Mouse (Mus musculus) cortical plate, adult 2 months (tissue): ENCODE measurements at regions not wholly inside any gene's neighbourhood (a gene's known extent, or its start where the extent isn't known, plus 50 kb on each side); places are given as distances from the start of the nearest gene placed in this dataset.

Experiments used
- H3K27ac ChIP-seq: fragments of 200-500 bp; 2 replicates; pipeline ENCODE4 v1.5.1; 2012; ENCODE audit warnings: low read length, control low read depth, inconsistent platforms; ENCODE audit not compliant: insufficient read depth
- H3K4me1 ChIP-seq: fragments of 200-500 bp; 2 replicates; pipeline ENCODE4 v1.6.1; 2011; ENCODE audit warnings: low read length; ENCODE audit not compliant: control insufficient read depth, insufficient read depth
- H3K4me3 ChIP-seq: fragments of 200-500 bp; 2 replicates; pipeline ENCODE4 v1.5.1; 2011; ENCODE audit warnings: mild to moderate bottlenecking, low read length, control low read depth; ENCODE audit not compliant: insufficient read depth
- CTCF ChIP-seq: fragments of 200-500 bp; IDR thresholded peaks from 2 replicates; pipeline ENCODE4 v1.5.1; 2011; ENCODE audit warnings: mild to moderate bottlenecking, control low read depth, low read length; ENCODE audit not compliant: insufficient read depth; ENCODE audit errors: extremely low read depth
- POLR2A ChIP-seq: fragments of 200-500 bp; IDR thresholded peaks from 2 replicates; pipeline ENCODE4 v1.6.1; 2011; ENCODE audit warnings: mild to moderate bottlenecking, low read length, control low read depth; ENCODE audit not compliant: insufficient read depth; ENCODE audit errors: extremely low read depth

- no peak overlapping the region for H3K4me3 ChIP-seq
- no peaks in the 10 kb centered on the region for H3K4me1 ChIP-seq
- TF ChIP-seq POLR2A, result no peak
- TF ChIP-seq CTCF, result no peak
- H3K27ac ChIP-seq, result no peak overlapping the region
Measured at GRCm38 (mm10) chr7:137522450-137522849, 85.0 kb downstream of the Glrx3 start.

GRCm38 (mm10) chr7:137533476-137533875 lies 96.1 kb downstream of the Glrx3 start:
- no peak overlapping the region for H3K27ac ChIP-seq
- H3K4me3 ChIP-seq, result no peak overlapping the region
- TF ChIP-seq POLR2A (no peak), CTCF (no peak)

GRCm38 (mm10) chr7:137549991-137550390 lies 112.6 kb downstream of the Glrx3 start:
- Histone ChIP-seq H3K27ac (no peak overlapping the region), H3K4me1 (no peaks in the 10 kb centered on the region; the same call in 1 of the 2 replicates), H3K4me3 (no peak overlapping the region)
- TF ChIP-seq POLR2A, result no peak
- TF ChIP-seq CTCF, result no peak

More at GRCm38 (mm10) chr7:137533476-137533875, 96.1 kb downstream of the Glrx3 start:
- no peaks in the 10 kb centered on the region for H3K4me1 ChIP-seq

- no peak for TF ChIP-seq POLR2A
- no peak for TF ChIP-seq CTCF
- H3K4me1 ChIP-seq, result no peaks in the 10 kb centered on the region; the same call in 1 of the 2 replicates
- no peak overlapping the region for H3K27ac ChIP-seq
- no peak overlapping the region for H3K4me3 ChIP-seq
Measured at GRCm38 (mm10) chr7:137552551-137553198, 115.3 kb downstream of the Glrx3 start.

GRCm38 (mm10) chr7:137555481-137555880 lies 118.1 kb downstream of the Glrx3 start:
- Histone ChIP-seq H3K27ac (no peak overlapping the region), H3K4me3 (no peak overlapping the region), H3K4me1 (no peaks in the 10 kb centered on the region; the same call in 1 of the 2 replicates)
- TF ChIP-seq POLR2A, result no peak
- TF ChIP-seq CTCF, result no peak

- H3K27ac ChIP-seq, result no peak overlapping the region
- TF ChIP-seq CTCF (no peak), POLR2A (no peak)
- no peaks in the 10 kb centered on the region; the same call in 1 of the 2 replicates for H3K4me1 ChIP-seq
- H3K4me3 ChIP-seq, result no peak overlapping the region
Measured at GRCm38 (mm10) chr7:137557439-137557838, 120.0 kb downstream of the Glrx3 start.

- H3K4me1 ChIP-seq, result no peaks in the 10 kb centered on the region; the same call in 1 of the 2 replicates
- H3K27ac ChIP-seq, result no peak overlapping the region
- TF ChIP-seq CTCF (no peak), POLR2A (no peak)
- no peak overlapping the region for H3K4me3 ChIP-seq
Measured at GRCm38 (mm10) chr7:137558871-137559270, 121.5 kb downstream of the Glrx3 start.

- H3K27ac ChIP-seq, result no peak overlapping the region
- no peak overlapping the region for H3K4me3 ChIP-seq
- TF ChIP-seq CTCF, result no peak
- no peaks in the 10 kb centered on the region for H3K4me1 ChIP-seq
Measured at GRCm38 (mm10) chr7:137570199-137570598, 132.8 kb downstream of the Glrx3 start.

GRCm38 (mm10) chr7:137575491-137575890 lies 138.1 kb downstream of the Glrx3 start:
- H3K27ac ChIP-seq, result no peak overlapping the region
- H3K4me3 ChIP-seq, result no peak overlapping the region
- no peaks in the 10 kb centered on the region for H3K4me1 ChIP-seq
- TF ChIP-seq CTCF (no peak), POLR2A (no peak)

GRCm38 (mm10) chr7:137576251-137576650 lies 138.8 kb downstream of the Glrx3 start:
- Histone ChIP-seq H3K4me3 (no peak overlapping the region), H3K27ac (no peak overlapping the region), H3K4me1 (no peaks in the 10 kb centered on the region)
- TF ChIP-seq POLR2A, result no peak
- TF ChIP-seq CTCF, result no peak
